Mouse (Mus musculus) erythroblast, embryonic 14.5 days (primary cell): ENCODE data around the gene Iqce. TPM values are rescaled to one million over a fixed set of nuclear protein-coding genes. Genes with fewer than 3 reads are reported as not detected.

ENCODE experiments used
- H3K27me3 ChIP-seq: 2 replicates; pipeline ENCODE4 v1.6.1; 2012; ENCODE audit warnings: inconsistent platforms; ENCODE audit not compliant: control insufficient read depth
- H3K36me3 ChIP-seq: 2 replicates; pipeline ENCODE4 v1.6.1; 2012; ENCODE audit warnings: mild to moderate bottlenecking, inconsistent platforms; ENCODE audit not compliant: control insufficient read depth
- H3K4me1 ChIP-seq: 2 replicates; pipeline ENCODE4 v1.6.1; 2012; ENCODE audit warnings: inconsistent platforms; ENCODE audit not compliant: control insufficient read depth
- H3K4me3 ChIP-seq: replicated peaks from 2 replicates; pipeline ENCODE3; 2012; ENCODE audit warnings: moderate library complexity, mild to moderate bottlenecking, inconsistent platforms
- H3K9me3 ChIP-seq: 2 replicates; pipeline ENCODE4 v1.6.1; 2012; ENCODE audit warnings: low read length, inconsistent platforms, mixed read lengths; ENCODE audit not compliant: control insufficient read depth
- GATA1 ChIP-seq: IDR thresholded peaks from 2 replicates; pipeline ENCODE4 v1.6.1; 2012; ENCODE audit warnings: low read length, inconsistent platforms, mixed read lengths
- TAL1 ChIP-seq: IDR thresholded peaks from 3 replicates; pipeline ENCODE4 v1.6.1; 2012; ENCODE audit warnings: low read length, inconsistent platforms, mixed read lengths
- polyA plus RNA-seq: library from polyadenylated mRNA; stranded (reverse); fragments of >175 nt; gene quantifications from 2 replicates; pipeline ENCODE4 v1.2.3, GENCODE M21; 2012

The Iqce gene
- polyA plus RNA-seq, 1 experiment = 0.16 TPM

DNA sequence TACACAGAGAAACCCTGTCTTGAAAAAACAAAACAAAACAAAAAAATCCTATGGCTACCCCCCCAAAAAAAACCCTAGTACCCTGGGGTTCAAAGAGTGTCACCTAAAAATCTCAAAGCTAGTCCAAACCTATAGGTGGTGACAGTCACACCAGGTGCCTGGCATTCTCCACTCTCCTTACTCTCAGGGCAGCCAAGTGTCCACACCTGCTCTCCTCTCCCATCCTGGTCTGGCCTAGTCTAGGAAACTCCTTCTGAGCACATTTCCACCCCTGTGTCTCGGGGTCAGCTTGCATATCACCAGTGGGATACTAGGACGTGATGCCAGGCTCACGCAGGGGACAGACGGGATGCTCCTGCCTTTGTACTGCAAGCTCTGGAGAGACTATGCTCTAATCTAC lies 62.9 kb downstream of the Iqce start:
- TF ChIP-seq GATA1 (no peak), TAL1 (no peak)
- Histone ChIP-seq H3K9me3 (no peaks in the 10 kb centered on the region), H3K4me1 (peaks cover 31% of the 10 kb centered on the region), H3K27me3 (no peaks in the 10 kb centered on the region), H3K36me3 (peaks cover 56% of the 10 kb centered on the region), H3K4me3 (no peak overlapping the region)

DNA sequence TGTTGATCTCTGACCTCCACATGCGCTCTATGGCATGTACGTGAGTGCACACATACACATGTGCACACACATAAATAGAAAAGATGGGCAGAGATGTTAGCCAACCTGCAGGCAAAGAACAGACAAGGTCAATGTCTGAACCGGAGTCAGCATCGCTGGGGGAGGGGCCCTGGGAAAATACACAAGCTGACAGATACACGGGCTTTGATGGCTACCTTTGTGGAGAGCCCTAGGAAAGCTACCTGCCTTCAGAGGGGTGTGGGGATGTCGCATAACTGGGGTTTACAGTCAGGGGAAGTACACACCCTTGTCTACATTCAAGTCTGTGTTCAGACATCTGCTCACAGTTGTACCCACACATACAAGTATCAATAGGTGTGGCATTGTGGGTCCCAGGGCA lies 63.7 kb downstream of the Iqce start:
- Histone ChIP-seq H3K4me1 (peaks cover 22% of the 10 kb centered on the region), H3K27me3 (no peaks in the 10 kb centered on the region), H3K9me3 (no peaks in the 10 kb centered on the region), H3K36me3 (peaks cover 56% of the 10 kb centered on the region), H3K4me3 (no peak overlapping the region)
- no peak for TF ChIP-seq TAL1
- TF ChIP-seq GATA1 = no peak

DNA sequence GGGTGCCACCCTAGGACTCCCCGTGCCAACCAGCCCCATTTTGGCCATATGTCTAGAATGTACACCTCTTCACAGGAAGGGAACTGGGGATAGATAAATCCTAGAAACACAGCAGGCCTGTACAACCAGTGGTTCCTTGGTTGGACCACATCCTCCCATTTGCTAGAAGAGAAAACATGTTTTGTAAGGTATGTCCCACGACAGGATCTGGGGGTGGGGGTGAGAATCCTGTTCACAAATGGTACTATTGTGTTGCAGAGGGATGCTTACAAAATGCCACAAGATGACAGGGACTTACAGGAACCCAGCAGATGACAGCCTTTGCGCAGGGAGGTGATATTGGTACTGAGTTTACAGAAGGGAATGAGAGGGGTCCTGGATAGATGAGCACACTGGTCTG lies 64.2 kb downstream of the Iqce start:
- no peak overlapping the region for H3K4me3 ChIP-seq
- H3K36me3 ChIP-seq = peaks cover 57% of the 10 kb centered on the region
- no peaks in the 10 kb centered on the region for H3K27me3 ChIP-seq
- no peaks in the 10 kb centered on the region for H3K9me3 ChIP-seq
- H3K4me1 ChIP-seq = peaks cover 17% of the 10 kb centered on the region
- no peak for TF ChIP-seq TAL1
- no peak for TF ChIP-seq GATA1

DNA sequence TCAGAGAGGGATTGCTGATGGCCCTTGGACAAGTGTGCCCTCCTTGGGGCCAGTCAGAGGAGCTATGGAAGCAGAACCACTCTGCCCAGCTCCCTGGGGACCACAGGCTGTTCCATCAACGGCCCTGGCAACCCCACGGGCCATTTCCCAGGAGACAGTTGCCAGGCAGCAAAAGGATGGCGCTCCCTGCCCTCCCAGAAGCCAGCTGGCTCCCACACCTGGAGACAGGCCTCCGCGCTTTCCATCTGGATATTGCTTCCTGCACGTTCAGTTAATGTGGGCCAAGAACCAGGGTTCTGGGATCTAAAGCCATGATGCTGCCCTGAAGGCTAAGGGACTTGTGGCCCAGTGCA lies 65.1 kb downstream of the Iqce start:
- TF ChIP-seq GATA1 (no peak), TAL1 (no peak)
- Histone ChIP-seq H3K27me3 (no peaks in the 10 kb centered on the region), H3K36me3 (peaks cover 64% of the 10 kb centered on the region), H3K4me1 (peaks cover 10% of the 10 kb centered on the region), H3K9me3 (no peaks in the 10 kb centered on the region), H3K4me3 (no peak overlapping the region)

DNA sequence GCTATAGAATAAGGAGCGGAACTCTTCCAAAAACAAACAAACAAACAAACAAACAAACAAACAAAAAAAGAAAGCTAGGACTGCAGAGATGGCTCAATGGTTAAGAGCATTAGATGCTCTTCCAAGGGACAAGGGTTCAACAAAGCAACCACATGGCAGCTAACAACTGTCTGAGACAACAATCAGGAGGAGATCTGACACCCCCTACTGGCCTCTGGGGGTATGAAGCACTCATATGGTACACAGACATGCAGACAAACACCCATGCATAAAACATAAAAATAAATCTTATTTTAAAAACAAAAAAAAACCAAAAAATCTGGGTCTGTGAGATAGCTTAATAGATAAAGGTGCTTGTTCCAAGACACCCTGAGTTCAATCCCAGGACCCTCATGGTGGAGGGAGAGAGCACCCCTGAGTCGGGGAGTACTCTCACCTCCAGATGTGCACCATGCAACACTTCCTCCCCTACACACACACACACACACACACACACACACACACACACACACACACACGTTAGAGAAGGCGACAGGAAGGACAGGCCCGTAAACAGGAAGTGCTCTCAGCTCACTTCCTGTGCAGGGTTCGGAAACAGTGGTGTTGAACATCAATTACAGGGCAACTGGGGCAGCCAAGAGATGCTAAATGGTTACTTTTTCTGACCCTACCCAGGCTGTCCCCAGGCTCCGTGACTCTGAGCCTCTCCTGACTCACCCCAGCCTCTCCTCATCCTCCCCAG lies 65.7 kb downstream of the Iqce start:
- peaks cover 67% of the 10 kb centered on the region for H3K36me3 ChIP-seq
- TF ChIP-seq TAL1 = no peak
- no peak for TF ChIP-seq GATA1

DNA sequence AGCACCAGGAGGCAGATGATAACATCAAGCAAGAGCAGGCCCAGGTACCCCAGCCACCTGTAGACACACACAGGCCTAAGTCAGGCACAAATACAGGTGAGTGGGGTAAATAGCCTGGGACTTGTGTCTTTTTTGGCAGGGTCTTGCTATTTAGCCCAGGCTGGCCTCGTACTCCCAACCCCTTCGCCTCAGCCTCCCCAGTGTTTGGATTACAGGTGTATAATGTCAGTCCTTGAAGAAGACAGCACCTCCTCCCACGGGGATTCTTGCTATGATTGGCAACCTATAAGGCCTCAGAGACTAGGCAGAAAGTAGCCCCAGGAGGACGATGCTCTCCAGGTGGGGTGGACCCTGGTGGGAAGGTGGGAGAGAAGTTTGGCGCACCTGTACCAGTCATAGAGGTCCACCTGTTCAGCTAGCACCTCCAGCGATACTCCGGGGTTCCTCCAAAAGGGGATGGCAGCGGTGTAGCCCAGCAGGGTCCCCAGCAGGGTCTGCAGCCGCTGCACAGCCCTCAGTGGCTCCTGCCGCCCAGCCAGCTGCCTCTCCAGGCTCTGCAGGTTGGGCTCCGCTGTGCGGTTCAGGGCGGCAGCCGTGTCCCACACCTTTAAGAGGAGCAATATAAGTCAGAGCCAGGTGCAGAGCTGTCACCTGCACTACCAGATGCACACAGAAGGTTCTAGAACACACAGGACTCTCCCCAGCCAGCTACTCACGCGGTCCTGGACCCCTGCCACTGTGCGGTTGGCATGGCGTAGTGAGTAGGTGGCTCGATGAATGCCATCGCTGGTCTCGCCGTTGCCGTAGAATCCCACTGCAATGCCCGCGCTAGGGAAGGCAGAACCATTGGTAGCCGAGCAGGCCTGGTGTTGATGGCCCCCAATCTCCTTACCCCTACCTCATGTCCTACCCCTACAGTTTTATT lies 67.1 kb downstream of the Iqce start:
- H3K9me3 ChIP-seq = no peaks in the 10 kb centered on the region
- no peak overlapping the region for H3K4me3 ChIP-seq
- H3K4me1 ChIP-seq = peaks cover 5% of the 10 kb centered on the region
- no peaks in the 10 kb centered on the region for H3K27me3 ChIP-seq
- TF ChIP-seq GATA1 = no peak
- no peak for TF ChIP-seq TAL1
- H3K36me3 ChIP-seq = peaks cover 69% of the 10 kb centered on the region

More for the DNA sequence above, 65.7 kb downstream of the Iqce start:
- Histone ChIP-seq H3K4me3 (no peak overlapping the region), H3K9me3 (no peaks in the 10 kb centered on the region), H3K27me3 (no peaks in the 10 kb centered on the region), H3K4me1 (peaks cover 7% of the 10 kb centered on the region)

DNA sequence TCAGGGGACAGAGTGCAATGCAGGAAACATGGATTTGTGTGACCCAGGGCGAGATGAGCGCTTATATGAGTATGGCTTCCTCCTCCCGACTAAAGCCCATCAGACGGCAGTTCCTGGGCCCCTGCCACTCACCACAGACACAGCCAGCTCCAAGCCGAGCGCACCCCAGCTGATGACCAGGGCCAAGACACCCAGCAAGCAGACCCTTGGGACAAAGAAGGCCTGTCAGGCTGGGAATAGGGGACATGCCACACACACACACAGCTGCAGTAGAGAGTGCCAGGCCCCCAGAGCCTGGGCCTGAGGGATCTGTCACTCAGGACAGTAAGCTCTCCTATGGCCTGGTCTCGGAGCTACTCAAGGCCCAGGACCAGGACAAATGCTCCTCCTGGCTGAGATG lies 68.7 kb downstream of the Iqce start:
- TF ChIP-seq GATA1 (no peak), TAL1 (no peak)
- Histone ChIP-seq H3K9me3 (peaks cover 2% of the 10 kb centered on the region), H3K27me3 (no peaks in the 10 kb centered on the region), H3K4me1 (peaks cover 5% of the 10 kb centered on the region; the same call in 1 of the 2 replicates), H3K36me3 (peaks cover 69% of the 10 kb centered on the region), H3K4me3 (no peak overlapping the region)

DNA sequence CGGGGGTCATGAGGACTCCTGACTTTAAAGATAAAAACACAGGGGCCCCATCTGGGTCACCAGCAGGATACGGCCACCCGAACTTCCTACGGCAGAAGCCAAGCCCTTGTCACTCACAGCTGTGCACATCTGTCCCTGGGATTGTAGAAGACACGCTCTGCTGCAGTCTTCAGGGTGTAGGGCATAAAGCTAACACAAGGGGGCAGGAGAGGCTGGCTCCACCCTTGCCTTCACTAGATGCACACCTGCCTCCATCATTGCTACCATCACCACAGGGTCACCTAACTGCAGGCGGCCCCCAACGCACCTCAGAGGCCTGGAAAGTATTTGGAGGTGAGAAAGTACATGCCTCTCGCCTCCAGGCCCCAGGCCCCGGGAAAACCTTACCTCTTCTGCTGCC lies 73.2 kb downstream of the Iqce start:
- TF ChIP-seq TAL1 (no peak), GATA1 (no peak)
- Histone ChIP-seq H3K36me3 (peaks cover 76% of the 10 kb centered on the region), H3K4me1 (no peaks in the 10 kb centered on the region; the same call in 1 of the 2 replicates), H3K27me3 (no peaks in the 10 kb centered on the region), H3K4me3 (no peak overlapping the region), H3K9me3 (peaks cover 13% of the 10 kb centered on the region)

DNA sequence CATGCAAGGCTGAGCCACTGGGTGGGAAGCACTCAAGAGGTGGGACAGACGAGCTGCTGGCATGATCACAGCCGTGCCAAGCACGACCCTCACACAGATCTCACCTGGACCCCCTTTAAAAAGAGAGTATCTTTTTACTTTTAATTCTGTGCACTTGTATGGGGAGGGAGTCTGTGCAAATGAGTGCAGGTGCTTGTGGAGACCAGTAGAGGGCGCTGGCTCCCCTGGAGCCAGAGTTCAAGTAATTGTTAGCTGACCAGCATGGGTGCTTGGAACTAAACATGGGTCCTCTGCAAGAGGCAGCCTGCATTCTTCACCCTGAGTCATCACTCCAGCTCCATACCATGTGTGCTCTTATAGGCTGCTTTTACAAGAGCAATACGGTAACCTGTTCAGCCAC lies 74.6 kb downstream of the Iqce start:
- Histone ChIP-seq H3K27me3 (no peaks in the 10 kb centered on the region), H3K4me1 (no peaks in the 10 kb centered on the region; the same call in 1 of the 2 replicates), H3K36me3 (peaks cover 77% of the 10 kb centered on the region), H3K4me3 (no peak overlapping the region), H3K9me3 (peaks cover 13% of the 10 kb centered on the region)
- TF ChIP-seq GATA1 (no peak), TAL1 (no peak)
